Mouse (Mus musculus) C2C12 (cell line): Measurements from ENCODE around the gene Eif4a1. TPM values are rescaled to one million over a fixed set of nuclear protein-coding genes. Genes with fewer than 3 reads are reported as not detected.

Experiments
- H3K27me3 ChIP-seq: one replicate; pipeline ENCODE4 v1.6.1; 2011; ENCODE audit not compliant: control insufficient read depth, insufficient read depth, insufficient read length
- H3K36me3 ChIP-seq: one replicate; pipeline ENCODE4 v1.6.1; 2011; ENCODE audit not compliant: control insufficient read depth, insufficient read depth
- H3K4me3 ChIP-seq: one replicate; pipeline ENCODE4 v1.5.1; 2011; ENCODE audit warnings: mild to moderate bottlenecking, control low read depth; ENCODE audit not compliant: poor library complexity, insufficient read depth, severe bottlenecking
- H3K79me2 ChIP-seq: one replicate; pipeline ENCODE4 v1.6.1; 2011; ENCODE audit not compliant: control insufficient read depth, insufficient read depth
- H3K79me3 ChIP-seq: one replicate; pipeline ENCODE4 v1.6.1; 2011; ENCODE audit warnings: low read depth, control low read depth
- H3ac ChIP-seq: one replicate; pipeline ENCODE3; 2011; ENCODE audit warnings: low read depth; ENCODE audit not compliant: control insufficient read depth, insufficient read length
- CEBPB ChIP-seq: IDR thresholded peaks from one replicate; pipeline ENCODE4 v1.6.1; 2011; ENCODE audit warnings: low read depth, mild to moderate bottlenecking, control low read depth, moderate library complexity
- CTCF ChIP-seq: IDR thresholded peaks from one replicate; pipeline ENCODE4 v1.5.1; 2011; ENCODE audit not compliant: control insufficient read depth, insufficient read depth, insufficient read length
- FOSL1 ChIP-seq: IDR thresholded peaks from one replicate; pipeline ENCODE4 v1.8.0; 2011; ENCODE audit warnings: mild to moderate bottlenecking, low read length; ENCODE audit not compliant: poor library complexity, insufficient read depth, severe bottlenecking
- MAX ChIP-seq: IDR thresholded peaks from one replicate; pipeline ENCODE4 v1.6.1; 2011; ENCODE audit warnings: mild to moderate bottlenecking, control low read depth
- MYOD1 ChIP-seq: IDR thresholded peaks from one replicate; pipeline ENCODE4 v1.6.1; 2011; ENCODE audit warnings: low read depth; ENCODE audit not compliant: control insufficient read depth, insufficient read length
- MYOG ChIP-seq: IDR thresholded peaks from one replicate; pipeline ENCODE4 v1.6.1; 2011; ENCODE audit not compliant: control insufficient read depth, insufficient read length; ENCODE audit errors: extremely low read depth
- USF1 ChIP-seq: IDR thresholded peaks from one replicate; pipeline ENCODE4 v1.6.1; 2011; ENCODE audit warnings: low read depth, mild to moderate bottlenecking, control low read depth, moderate library complexity
- polyA plus RNA-seq: library from polyadenylated mRNA; unstranded; fragments of >200 nt; fragmentation: generic; extraction: Trizol; gene quantifications from one replicate; pipeline ENCODE4 v1.2.1, GENCODE M21; 2012; ENCODE audit warnings: missing spikeins

The Eif4a1 gene
- polyA plus RNA-seq, 1 experiment = 1,304 TPM

GRCm38 (mm10) chr11:69689891-69690290 is 17.7 kb upstream of the Eif4a1 start:
- Histone ChIP-seq H3K4me3 (no peak overlapping the region), H3K36me3 (no peaks in the 10 kb centered on the region), H3K79me2 (no peaks in the 10 kb centered on the region), H3ac (no peak overlapping the region), H3K27me3 (no peaks in the 10 kb centered on the region), H3K79me3 (no peaks in the 10 kb centered on the region)
- TF ChIP-seq FOSL1 (no peak), MYOG (no peak), MAX (no peak), CEBPB (no peak), USF1 (no peak), MYOD1 (no peak), CTCF (no peak)

GRCm38 (mm10) chr11:69687061-69687460 is 14.8 kb upstream of the Eif4a1 start:
- H3K4me3 ChIP-seq = no peak overlapping the region
- TF ChIP-seq USF1 (no peak), MYOD1 (no peak), MYOG (no peak), CEBPB (no peak), FOSL1 (no peak), CTCF (no peak), MAX (no peak)
- H3K27me3 ChIP-seq = no peaks in the 10 kb centered on the region
- H3ac ChIP-seq = no peak overlapping the region
- H3K36me3 ChIP-seq = no peaks in the 10 kb centered on the region
- H3K79me3 ChIP-seq = no peaks in the 10 kb centered on the region
- peaks cover 5% of the 10 kb centered on the region for H3K79me2 ChIP-seq

DNA sequence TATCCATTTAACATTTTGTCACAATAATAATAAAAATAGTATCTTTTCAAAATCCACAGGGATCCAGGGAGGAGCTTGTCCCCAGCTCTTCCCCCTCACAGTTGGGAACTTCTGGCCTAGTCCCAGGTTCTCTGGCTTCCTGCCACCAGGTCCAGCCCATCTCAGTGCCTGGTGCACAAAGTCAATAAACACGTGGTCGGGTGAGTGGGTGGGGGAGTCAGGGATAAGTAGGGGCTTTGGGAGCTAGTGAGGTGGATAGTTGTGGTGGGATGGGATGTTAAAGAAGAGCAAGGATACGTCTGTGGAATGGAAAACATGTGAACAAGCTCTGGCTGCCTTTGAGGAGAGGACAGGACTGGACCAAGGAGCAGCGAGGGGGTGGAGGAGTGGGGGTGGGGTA is 14.2 kb upstream of the Eif4a1 start:
- H3K27me3 ChIP-seq = no peaks in the 10 kb centered on the region

GRCm38 (mm10) chr11:69685526-69686148 is 13.4 kb upstream of the Eif4a1 start, which contains the start of gene Tnfsf13:
TSS of gene Tnfsf13 (minus strand) at chr11:69685784.
- Histone ChIP-seq H3K79me3 (peaks cover 10% of the 10 kb centered on the region), H3K4me3 (no peak within 1 kb of the TSS), H3K79me2 (peaks cover 19% of the 10 kb centered on the region), H3ac (no peak within 1 kb of the TSS), H3K36me3 (no peaks in the 10 kb centered on the region), H3K27me3 (no peaks in the 10 kb centered on the region)
- no peak for TF ChIP-seq CTCF
- no peak for TF ChIP-seq CEBPB
- no peak for TF ChIP-seq FOSL1
- TF ChIP-seq MAX = no peak
- TF ChIP-seq MYOG = no peak
- no peak for TF ChIP-seq MYOD1
- TF ChIP-seq USF1 = no peak

More for the DNA sequence above, 14.2 kb upstream of the Eif4a1 start:
- TF ChIP-seq MYOD1 (no peak), MAX (no peak), CEBPB (no peak), USF1 (no peak), MYOG (no peak), CTCF (no peak), FOSL1 (no peak)
- H3K36me3 ChIP-seq = no peaks in the 10 kb centered on the region
- H3K4me3 ChIP-seq = no peak overlapping the region
- no peak overlapping the region for H3ac ChIP-seq
- H3K79me2 ChIP-seq = peaks cover 12% of the 10 kb centered on the region
- peaks cover 2% of the 10 kb centered on the region for H3K79me3 ChIP-seq

DNA sequence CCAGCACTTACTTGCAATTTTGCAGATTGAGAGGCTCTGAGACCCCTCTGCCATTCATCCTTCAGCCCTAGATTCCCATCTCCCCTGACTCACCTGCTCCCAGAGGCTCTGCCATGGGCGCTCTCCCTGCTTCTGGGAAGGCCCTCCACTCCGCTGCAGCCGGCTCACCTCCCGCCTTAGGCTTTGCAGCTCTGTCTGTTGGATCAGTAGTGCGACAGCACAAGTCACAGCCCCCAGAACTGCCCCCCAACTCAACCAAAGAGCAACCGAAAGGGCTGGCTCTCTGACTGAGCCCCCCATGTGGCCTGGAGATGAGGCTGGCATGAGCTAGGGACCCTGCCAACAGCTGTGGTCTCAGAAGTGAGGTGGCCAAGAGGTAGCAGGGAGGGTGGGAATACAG is 12.7 kb upstream of the Eif4a1 start:
- H3K36me3 ChIP-seq = no peaks in the 10 kb centered on the region
- H3K79me3 ChIP-seq = peaks cover 16% of the 10 kb centered on the region
- TF ChIP-seq FOSL1 (no peak), CTCF (no peak), CEBPB (no peak), USF1 (no peak), MAX (no peak), MYOD1 (no peak), MYOG (no peak)
- no peak overlapping the region for H3ac ChIP-seq
- H3K27me3 ChIP-seq = no peaks in the 10 kb centered on the region
- H3K4me3 ChIP-seq = no peak overlapping the region
- H3K79me2 ChIP-seq = peaks cover 26% of the 10 kb centered on the region

DNA sequence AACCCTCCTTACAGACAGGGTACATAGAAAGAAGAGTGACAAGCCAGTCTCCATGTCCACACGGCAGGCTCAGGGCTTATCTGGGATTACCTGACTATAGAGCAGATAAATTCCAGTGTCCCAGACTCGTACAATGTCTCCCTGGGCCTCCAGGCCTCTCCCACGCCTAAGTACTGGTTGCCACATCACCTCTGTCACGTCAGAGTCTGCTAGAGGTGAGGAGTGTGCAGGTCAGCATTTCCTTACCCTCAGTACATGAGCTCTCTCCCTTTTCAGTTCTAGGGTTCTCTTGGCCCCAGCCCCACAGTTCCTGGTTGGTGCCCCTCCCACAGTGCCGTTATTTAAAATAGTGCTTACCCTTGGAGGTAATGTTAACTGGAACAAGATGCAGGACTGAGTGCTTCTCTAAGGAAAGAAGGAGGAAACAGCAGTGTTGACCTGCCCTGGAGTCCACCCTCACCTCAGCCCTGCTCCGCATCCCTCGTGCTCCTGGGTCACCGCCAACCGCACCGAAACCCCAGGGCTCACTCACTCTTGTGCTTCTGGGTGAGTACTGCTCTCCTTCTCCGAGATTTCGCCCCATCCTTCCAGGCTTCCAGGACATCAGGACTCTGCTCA is 12.0 kb upstream of the Eif4a1 start:
- H3ac ChIP-seq = no peak overlapping the region
- peaks cover 33% of the 10 kb centered on the region for H3K79me2 ChIP-seq
- no peak overlapping the region for H3K4me3 ChIP-seq
- H3K79me3 ChIP-seq = peaks cover 22% of the 10 kb centered on the region
- TF ChIP-seq USF1 (no peak), CEBPB (no peak), CTCF (no peak), MYOD1 (no peak), FOSL1 (no peak)
- no peaks in the 10 kb centered on the region for H3K27me3 ChIP-seq
- peaks cover 4% of the 10 kb centered on the region for H3K36me3 ChIP-seq
